Mouse (Mus musculus) megakaryocyte, embryonic 14.5 days (primary cell): Measurements from ENCODE around the gene Csrp1.

Source experiments
- FLI1 ChIP-seq: IDR thresholded peaks from 2 replicates; pipeline ENCODE4 v1.6.1; 2012; ENCODE audit warnings: low read length, inconsistent platforms, mixed read lengths
- GATA1 ChIP-seq: IDR thresholded peaks from 3 replicates; pipeline ENCODE4 v1.6.1; 2012; ENCODE audit warnings: mixed read lengths, low read length, inconsistent platforms, borderline replicate concordance

DNA sequence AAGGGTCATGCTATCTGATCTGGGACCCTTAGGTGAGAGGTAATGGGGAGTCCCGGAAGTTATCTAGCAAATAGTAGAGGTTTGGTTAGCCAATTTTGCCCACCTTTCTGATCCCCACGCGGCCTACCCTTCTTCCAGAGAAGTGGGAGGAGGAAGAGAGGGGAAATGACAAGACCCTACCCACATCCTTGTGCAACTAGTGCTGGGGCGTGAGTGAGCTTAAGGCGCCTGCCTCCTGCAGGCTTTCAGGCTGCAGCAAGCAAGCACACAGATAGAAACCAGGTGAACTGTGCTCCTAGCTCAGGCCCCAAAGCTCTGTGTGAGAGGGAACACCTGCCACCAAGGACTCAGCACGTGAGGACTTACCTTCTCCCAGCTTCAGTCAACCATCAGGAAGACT, 31.2 kb upstream of the Csrp1 start:
- TF ChIP-seq GATA1 (no peak), FLI1 (no peak)
